Mouse (Mus musculus) olfactory bulb, adult 2 months (tissue): Measurements from ENCODE around the gene Rac3. TPM values are rescaled to one million over a fixed set of nuclear protein-coding genes. Genes with fewer than 3 reads are reported as not detected.
A peak's percentile ranks its signal among the peaks of the same experiment; 100 is the strongest.
"Not testable (repeated sequence)": the region's sequence is repeated elsewhere in the genome, so short reads cannot be mapped to it uniquely, and the experiment has no call there.

Source experiments
- H3K27ac ChIP-seq: fragments of 200-500 bp; 2 replicates; pipeline ENCODE4 v1.5.1; 2012; ENCODE audit warnings: low read depth, low read length; ENCODE audit not compliant: insufficient read depth
- H3K4me1 ChIP-seq: fragments of 200-500 bp; 2 replicates; pipeline ENCODE4 v1.6.1; 2012; ENCODE audit warnings: low read length; ENCODE audit not compliant: control insufficient read depth, insufficient read depth
- H3K4me3 ChIP-seq: fragments of 200-500 bp; 2 replicates; pipeline ENCODE4 v1.5.1; 2012; ENCODE audit warnings: mild to moderate bottlenecking, low read depth, low read length, moderate library complexity; ENCODE audit not compliant: insufficient read depth
- CTCF ChIP-seq: fragments of 200-500 bp; IDR thresholded peaks from 2 replicates; pipeline ENCODE4 v1.5.1; 2012; ENCODE audit warnings: low read depth, mild to moderate bottlenecking, low read length, moderate library complexity; ENCODE audit not compliant: insufficient read depth
- POLR2A ChIP-seq: fragments of 200-500 bp; IDR thresholded peaks from 2 replicates; pipeline ENCODE4 v1.6.1; 2012; ENCODE audit warnings: mild to moderate bottlenecking, low read depth, low read length, moderate library complexity; ENCODE audit not compliant: insufficient read depth
- WGBS: fragments of 180-500 bp; shearing (Covaris S2); methylation state at CpG from one replicate; pipeline ENCODE4 v1.1.7; 2018; 5-methylcytosine and 5-hydroxymethylcytosine counted together
- polyA plus RNA-seq: library from polyadenylated mRNA; stranded (reverse); fragments of >200 nt; gene quantifications from 2 replicates; pipeline ENCODE4 v1.2.4, GENCODE M21; 2012; ENCODE audit warnings: low replicate concordance; ENCODE audit not compliant: missing spikeins, insufficient read depth, insufficient read length

Rac3 gene
- polyA plus RNA-seq, 1 experiment = not detected

GRCm38 (mm10) chr11:120722761-120723382, 1.6 kb downstream of the Rac3 start:
- TF ChIP-seq CTCF (no peak), POLR2A (no peak)
- Histone ChIP-seq H3K4me3 (no peak overlapping the region), H3K27ac (no peak overlapping the region), H3K4me1 (peaks cover 29% of the 10 kb centered on the region)
- 87% methylated on average over 11 of the region's 11 CpGs for WGBS

GRCm38 (mm10) chr11:120723509-120723908, 2.2 kb downstream of the Rac3 start:
- Histone ChIP-seq H3K27ac (no peak overlapping the region), H3K4me3 (no peak overlapping the region), H3K4me1 (peaks cover 29% of the 10 kb centered on the region)
- no peak for TF ChIP-seq CTCF
- no peak for TF ChIP-seq POLR2A
- 91% methylated on average over 7 of the region's 7 CpGs for WGBS

- 23% methylated on average over 36 of the region's 36 CpGs for WGBS
- peaks cover 23% of the 10 kb centered on the region for H3K4me1 ChIP-seq
- no peak overlapping the region for H3K27ac ChIP-seq
- H3K4me3 ChIP-seq = peak overlapping the region; percentile 51
- no peak for TF ChIP-seq CTCF
- no peak for TF ChIP-seq POLR2A
Observed at GRCm38 (mm10) chr11:120726243-120727168, 5.2 kb downstream of the Rac3 start.

GRCm38 (mm10) chr11:120727169-120727527, 5.9 kb downstream of the Rac3 start, which contains the start of gene Dcxr:
Gene Dcxr (minus strand): TSS chr11:120727281.
- TF ChIP-seq CTCF (no peak), POLR2A (no peak)
- Histone ChIP-seq H3K4me3 (peak within 1 kb of the TSS; percentile 51), H3K27ac (no peak within 1 kb of the TSS), H3K4me1 (peaks cover 17% of the 10 kb centered on the region)
- 3% methylated on average over 14 of the region's 14 CpGs for WGBS

GRCm38 (mm10) chr11:120727564-120727963, 6.3 kb downstream of the Rac3 start:
- WGBS = 57% methylated on average over 12 of the region's 12 CpGs
- TF ChIP-seq POLR2A (no peak), CTCF (no peak)
- H3K4me3 ChIP-seq = no peak overlapping the region
- H3K27ac ChIP-seq = no peak overlapping the region
- H3K4me1 ChIP-seq = peaks cover 14% of the 10 kb centered on the region

GRCm38 (mm10) chr11:120728530-120729240, 7.4 kb downstream of the Rac3 start:
- Histone ChIP-seq H3K4me3 (no peak overlapping the region), H3K27ac (no peak overlapping the region), H3K4me1 (peaks cover 14% of the 10 kb centered on the region)
- TF ChIP-seq CTCF (no peak), POLR2A (no peak)
- 83% methylated on average over 11 of the region's 11 CpGs for WGBS

GRCm38 (mm10) chr11:120729432-120730050, 8.3 kb downstream of the Rac3 start:
- not testable (repeated sequence) for H3K4me3 ChIP-seq, H3K27ac ChIP-seq
- H3K4me1 ChIP-seq = peaks cover 14% of the 10 kb centered on the region
- 9% methylated on average over 18 of the region's 21 CpGs for WGBS

- no peak for TF ChIP-seq POLR2A
- H3K27ac ChIP-seq = no peak overlapping the region
- WGBS = 92% methylated on average over 10 of the region's 10 CpGs
- H3K4me3 ChIP-seq = no peak overlapping the region
- H3K4me1 ChIP-seq = peaks cover 14% of the 10 kb centered on the region
Observed at GRCm38 (mm10) chr11:120730331-120730870, 9.1 kb downstream of the Rac3 start.

- Histone ChIP-seq H3K4me3 (no peak overlapping the region), H3K4me1 (peaks cover 10% of the 10 kb centered on the region), H3K27ac (no peak overlapping the region)
- WGBS = 96% methylated on average over 1 of the region's 1 CpGs
- TF ChIP-seq POLR2A = no peak
- no peak for TF ChIP-seq CTCF
Observed at GRCm38 (mm10) chr11:120731395-120731794, 10.1 kb downstream of the Rac3 start.
